Mouse (Mus musculus) monocyte, adult 5-6 weeks (primary cell): ENCODE results near the gene Ccdc96. TPM values are rescaled to one million over a fixed set of nuclear protein-coding genes. Genes with fewer than 3 reads are reported as not detected.
A peak's percentile ranks its signal among the peaks of the same experiment; 100 is the strongest.

Experiments used
- ATAC-seq: fragments of 153-309, 156-312 bp; replicated peaks from 2 replicates; pipeline ENCODE4 v1.8.0; 2017; ENCODE audit warnings: mild to moderate bottlenecking; ENCODE audit not compliant: low TSS enrichment, insufficient number of reproducible peaks, severe bottlenecking, poor library complexity, low FRiP score
- total RNA-seq: library from RNA; stranded (forward); fragments of 200-1000, 200-491, 200-594 nt; gene quantifications from 3 replicates; pipeline ENCODE4 v1.2.3, GENCODE M21; 2017

Ccdc96 gene
- 0.49 to 0.64 TPM in 2 of 3 replicates, not detected in the other for total RNA-seq

DNA sequence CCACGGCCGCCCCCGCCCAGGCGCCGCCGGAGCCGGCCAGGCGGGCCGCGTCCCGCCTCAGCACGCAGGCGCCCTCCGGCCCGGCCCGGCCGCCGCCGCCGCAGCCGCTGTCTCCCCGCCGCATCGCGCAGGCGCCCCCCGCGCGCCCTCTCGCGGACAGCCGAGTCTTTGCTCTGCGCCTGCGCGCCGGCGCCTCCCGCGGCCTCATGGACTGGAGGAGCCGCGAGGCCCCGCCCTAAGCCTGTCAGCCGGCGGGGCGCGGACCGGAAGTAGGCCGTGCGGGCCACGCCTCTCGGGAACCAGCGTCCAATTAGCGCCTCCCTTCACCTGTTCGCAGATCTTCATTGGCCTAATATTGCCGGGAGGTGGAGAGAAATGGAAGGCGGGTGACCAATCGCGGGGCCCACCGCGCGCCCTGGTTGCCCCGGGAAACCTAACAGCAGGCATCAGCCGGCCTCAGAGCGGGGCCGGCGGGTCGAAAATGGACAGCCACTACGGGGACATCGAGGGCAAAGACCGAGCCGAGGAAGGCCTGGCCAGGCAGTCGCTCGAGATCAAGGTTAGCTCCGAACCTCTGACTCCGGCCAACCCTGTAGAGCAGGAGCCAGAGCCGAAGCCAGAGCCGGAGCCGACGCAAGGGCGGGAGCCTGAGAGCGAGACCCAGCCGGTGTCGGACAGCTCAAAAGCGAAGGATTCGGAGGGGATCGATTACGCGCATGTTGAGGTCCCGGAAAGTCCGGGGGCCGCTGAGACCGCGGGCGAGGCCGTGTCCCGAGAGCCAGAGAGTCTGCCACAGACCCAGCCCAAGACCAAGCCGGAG lies at the start of gene Ccdc96, which contains the start of gene Tada2b:
TSS of gene Ccdc96 (plus strand) at position 418 of the 820 bp plus-strand sequence.
TSS of gene Tada2b (minus strand) at position 115 of the 820 bp plus-strand sequence.
- ATAC-seq = peak; percentile 95

DNA sequence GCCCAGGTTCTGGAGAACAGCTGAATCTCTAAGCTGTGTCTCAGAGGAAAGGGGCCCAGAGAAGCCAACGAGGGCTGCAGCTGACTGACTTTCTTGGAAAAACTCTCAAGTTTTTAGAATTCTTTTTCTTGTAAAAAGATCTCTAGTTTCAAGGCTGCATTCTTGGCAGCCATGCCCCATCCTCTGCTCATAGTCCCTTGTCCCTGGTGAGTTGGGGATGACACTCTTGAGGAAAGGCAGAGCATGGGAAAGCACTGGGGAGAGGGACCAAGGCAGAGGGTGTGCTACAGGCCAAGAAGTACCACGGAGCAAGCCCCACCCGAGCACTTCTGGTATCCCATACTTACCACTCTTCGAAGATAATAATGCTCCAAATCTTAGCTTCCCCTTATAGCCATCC lies 47.5 kb upstream of the Ccdc96 start:
- no peak for ATAC-seq

DNA sequence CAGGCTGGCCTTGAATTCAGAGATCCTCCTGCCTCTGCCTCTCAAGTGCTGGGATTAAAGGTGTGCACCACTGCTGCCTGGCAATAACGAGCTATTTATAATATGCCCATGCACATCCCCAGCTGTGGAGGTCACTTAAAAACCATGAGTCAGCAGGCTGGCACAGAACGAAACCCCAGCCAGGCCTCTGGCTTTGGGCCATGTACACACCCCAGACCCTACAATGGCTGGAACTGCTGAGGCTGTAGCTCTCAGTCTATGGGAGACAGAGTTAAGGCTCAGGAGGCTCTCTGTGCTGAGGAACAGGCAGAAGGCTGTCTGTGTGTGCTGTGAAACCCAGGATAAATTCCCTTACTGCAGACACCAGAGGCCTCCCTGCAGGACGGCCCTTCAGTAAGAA lies 43.6 kb upstream of the Ccdc96 start:
- ATAC-seq = no peak

DNA sequence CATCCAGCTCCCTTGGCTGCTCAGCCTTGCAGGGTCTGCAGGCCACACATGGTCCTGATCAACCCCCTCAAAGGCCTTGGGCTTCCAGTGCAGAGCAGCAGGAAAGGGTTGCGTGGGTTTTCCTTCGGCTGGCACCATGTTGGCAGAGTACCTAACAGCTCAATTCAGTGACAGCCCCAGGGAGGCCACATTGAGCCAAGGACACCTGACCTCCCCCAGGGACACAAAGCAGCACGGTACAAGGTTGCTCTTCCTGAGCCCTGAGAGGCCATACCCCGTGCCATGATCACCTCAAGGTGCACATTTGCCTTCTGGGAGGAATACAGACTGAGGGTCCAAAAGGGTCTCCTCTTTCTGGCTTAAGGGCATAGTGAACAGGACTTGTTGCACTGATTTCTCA lies 39.8 kb upstream of the Ccdc96 start:
- no peak for ATAC-seq

DNA sequence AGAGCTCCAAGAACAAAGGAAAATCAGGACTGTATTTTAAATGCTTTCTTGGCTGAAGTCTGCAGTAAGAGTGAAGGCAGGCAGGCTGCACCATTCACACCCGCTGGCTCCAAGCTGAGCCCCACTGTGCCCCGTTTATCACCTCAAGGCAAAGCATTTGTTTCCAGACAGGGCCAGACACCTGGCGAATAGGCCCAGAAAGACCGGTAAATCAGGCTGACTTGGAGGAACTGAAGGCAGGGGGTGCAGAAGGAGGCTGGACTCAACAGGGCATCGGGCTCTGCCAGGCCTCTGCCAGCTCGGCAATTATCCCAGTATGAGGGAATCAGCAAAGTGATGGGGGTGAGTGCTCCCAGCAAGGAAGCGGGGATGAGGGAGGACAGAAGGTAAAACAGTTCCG lies 39.4 kb upstream of the Ccdc96 start:
- no peak for ATAC-seq

DNA sequence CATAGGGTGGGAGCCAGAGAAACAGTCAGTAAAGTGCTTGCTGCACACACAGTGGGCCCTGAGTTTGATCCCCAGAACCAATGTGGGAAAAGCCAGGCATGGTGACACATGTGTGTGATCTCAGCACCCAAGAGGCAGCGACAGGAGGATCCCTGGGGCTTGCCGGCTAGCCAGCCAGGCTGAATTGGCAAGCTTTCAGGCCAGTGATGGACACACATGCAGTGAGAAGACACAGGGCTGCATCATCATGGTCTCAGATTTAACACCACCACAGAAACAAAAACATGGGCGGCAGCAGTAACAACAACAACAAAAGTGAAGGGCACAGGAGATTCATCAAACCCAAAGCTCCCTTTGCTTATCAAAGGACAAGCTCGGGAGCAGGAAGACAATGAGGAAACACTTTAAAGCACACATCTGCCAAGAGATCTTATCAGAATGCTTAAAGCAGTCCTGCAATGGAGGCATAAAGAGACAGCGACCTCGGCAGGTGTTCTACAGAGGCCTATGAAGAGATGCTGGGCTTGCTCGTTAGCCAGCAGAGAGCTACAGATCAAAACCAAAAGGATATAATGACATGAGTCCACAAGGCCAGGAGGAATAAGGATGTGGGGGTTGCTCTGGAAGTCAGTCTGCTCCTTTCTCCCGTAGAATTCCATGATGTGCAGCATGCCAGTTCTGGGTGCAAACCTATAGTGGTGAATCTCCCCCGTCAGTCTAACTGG lies 38.1 kb upstream of the Ccdc96 start:
- no peak for ATAC-seq

DNA sequence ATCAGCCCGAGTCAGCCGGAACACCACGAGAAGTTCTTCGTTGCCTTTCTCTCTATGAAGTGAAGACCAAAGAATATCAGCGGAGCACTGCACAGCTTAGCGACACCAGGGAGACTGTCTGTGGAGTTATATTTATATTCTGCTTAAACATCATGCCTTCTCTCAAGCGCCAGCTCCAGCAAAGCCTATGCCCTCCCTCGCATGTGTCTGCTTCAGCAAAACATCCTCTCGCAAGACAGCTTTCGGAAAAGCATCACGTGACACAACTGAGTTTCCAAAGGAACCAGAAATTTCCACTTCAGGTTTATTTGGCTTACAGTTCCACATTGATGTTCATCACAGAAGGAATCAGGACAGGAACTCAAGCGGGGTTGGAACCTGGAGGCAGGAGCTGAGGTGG lies 36.5 kb upstream of the Ccdc96 start:
- ATAC-seq = no peak

DNA sequence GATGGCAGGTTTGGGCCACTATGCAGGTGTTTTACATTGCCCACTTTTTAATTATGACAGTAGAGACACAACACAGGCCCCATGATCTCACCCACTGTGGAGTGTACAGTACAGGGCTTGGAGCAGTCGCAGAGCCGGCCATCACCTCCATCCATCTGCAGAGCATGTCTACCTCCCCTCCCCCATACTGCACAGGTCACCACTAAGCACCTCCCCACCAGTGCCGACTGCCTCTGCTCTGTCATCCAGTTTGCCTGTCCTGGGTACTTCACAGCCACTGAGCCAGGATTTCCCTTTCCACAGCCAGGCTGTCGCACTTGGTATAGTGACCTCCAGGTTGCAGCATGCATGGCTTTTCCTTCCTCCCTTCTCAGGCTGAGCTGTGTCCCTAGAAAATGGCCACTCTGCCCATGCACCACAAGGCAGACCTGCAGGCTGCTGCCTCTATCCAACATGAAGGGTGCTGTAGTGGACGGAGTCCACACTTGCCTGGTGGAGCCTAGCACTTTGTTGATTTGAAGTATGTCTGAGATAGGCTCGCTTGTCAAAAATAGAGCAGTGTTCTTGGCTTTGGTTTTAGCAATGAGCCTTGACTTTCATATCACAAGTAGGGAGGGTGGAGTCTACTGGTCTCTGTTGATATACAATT lies 34.6 kb upstream of the Ccdc96 start:
- ATAC-seq = no peak

DNA sequence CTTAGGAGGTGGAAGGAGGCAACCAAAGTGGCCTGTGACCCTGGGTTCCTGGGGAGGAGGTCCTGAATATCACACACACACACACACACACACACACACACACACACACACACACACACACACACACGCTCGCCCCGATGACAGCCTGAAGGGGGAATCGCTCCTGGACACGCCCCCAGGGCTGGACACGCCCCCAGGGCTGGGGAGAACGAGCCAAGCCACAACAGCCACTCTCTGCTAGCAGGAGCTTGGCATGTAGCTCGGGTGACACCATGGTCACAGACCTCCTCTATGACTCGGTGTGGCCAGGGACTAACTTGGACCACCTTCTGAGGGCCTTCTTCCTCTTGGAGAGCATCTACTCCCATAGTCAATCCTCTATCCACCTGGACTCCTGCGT lies 33.3 kb upstream of the Ccdc96 start:
- ATAC-seq = no peak

DNA sequence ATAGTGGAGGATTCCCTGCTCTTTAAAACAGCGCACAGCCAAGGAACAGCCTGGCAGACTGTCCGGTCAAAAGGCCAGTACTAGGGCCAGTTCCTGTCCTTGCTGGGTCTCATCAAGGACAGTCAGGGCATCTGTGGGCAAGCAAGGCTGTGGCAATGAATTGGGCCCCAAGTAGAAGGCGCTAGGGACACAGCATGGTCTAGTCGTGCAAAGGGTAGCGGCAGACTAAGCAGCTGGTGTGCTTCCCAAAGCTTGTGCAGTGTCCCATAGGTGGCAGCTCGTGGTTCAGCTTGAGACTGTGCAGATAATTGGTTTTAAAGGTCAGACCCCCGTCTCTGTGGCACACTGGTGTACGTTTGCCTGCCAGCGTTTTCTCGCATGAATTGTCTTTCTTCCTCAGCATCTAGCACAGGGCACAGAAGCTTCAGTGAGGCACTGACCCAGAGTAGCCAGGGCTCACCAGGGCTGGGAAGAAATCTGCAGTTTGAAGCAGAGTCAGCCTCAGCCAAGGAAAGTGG lies 32.5 kb upstream of the Ccdc96 start:
- ATAC-seq = no peak

DNA sequence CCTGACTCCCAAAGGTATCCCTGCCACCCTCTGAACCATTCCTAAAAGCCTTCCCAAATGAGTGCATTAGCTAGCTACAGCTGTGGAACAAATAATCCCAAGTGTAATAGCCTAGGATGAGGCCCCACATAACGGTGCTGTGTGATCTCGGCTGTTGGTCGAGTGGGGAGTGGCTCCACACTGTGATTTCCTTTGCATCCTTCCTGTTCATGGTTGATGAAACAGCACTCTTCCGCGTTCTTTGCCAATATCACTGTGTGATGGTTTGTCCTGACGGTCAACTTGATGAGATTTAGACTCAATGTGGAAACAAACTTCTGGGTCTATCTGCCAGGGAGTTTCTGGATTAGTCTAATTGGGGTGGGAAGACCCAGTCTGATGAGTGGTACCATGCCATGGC lies 31.6 kb upstream of the Ccdc96 start:
- ATAC-seq = no peak

DNA sequence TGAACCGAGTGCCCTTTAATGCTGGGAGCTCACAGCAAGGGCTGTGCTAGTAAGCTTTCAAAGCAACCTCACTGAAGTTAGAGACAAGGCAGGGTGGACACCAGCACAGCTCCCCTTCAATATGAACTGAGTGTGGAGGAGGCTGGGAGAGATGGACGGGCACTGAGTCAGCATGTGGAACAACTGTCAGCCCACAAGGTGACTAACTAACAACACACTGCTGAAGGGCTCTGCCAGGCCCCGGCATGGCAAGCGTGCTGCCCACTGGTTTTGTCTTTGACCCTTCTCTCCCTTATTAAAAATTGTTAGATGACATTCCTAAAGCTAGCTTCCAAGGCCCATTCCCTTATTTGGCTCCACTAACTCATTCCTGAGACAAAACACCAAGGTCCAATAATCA lies 26.7 kb upstream of the Ccdc96 start:
- no peak for ATAC-seq

DNA sequence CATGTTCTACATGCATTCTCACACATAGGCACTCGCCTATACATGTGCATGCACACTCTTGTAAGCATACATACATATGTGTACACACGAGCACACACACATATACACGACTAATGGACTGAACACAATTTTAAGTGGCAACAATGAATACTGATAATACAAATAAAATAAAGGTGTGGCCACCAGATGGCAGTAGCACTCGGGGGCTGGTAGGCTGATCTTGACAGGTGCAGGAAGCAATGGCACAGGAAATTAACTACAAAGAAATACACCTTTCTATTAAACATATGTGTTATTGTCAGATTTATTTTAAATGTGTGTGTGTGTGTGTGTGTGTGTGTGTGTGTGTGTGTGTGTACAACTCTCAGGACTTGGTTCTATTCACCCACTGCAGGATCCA lies 25.5 kb upstream of the Ccdc96 start:
- no peak for ATAC-seq

DNA sequence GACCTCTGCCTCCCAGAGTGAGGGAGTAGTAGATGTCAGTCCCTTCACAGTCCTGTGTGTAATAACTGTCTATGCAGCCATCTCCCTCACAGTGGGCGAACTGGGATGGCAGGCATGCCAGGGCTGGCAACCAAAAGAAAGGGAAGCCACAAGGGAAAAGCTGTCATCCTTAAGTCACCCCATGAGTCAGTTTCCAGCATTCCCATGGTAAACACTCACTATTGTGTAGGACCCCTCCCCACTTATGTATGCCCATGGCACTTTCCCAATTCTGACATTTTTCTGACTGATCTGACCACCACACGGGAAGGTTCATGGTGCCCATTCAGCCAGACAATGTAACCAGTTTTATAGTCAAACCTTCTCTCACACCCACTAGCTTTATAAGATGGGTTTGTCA lies 23.7 kb upstream of the Ccdc96 start:
- ATAC-seq = no peak

DNA sequence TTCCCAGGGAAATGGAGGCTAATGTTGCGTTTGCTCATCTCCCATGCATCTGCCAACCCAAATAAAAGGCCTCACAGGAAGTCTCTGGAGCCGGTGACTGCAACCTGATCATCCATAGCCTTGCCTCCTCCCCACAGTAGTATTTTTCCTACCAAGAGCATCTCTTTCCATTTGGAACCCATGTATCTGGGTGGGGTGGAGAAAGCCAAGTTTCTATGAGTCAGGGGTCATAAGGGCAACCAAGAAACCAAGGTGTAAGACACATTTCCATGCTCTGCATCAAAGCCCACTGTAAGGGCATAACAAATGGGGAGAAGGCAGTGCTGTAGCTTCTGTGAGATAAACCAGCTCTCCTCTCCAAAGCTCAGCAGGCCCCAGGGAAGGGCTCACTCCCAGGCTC lies 23.2 kb upstream of the Ccdc96 start:
- ATAC-seq = no peak

DNA sequence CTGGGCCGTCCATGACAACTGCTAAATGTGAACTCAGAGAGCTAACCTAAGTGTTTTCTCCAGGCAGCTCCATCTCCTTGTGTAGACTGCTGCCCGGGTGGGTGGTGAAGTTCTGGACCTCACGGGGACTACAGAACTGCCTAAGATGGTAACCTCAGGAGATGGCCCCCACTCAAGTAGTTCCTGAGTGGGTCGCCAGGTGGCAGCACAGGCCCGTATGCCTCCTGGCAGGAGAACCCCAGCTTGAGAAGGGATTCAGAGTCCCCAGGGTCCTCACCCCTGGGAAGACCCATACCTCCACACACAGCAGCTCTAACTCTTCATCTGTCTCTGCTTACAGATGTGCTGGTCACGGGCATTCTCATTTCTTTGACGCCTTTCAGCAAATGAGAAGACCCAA lies 21.6 kb upstream of the Ccdc96 start:
- peak; percentile 48 for ATAC-seq

DNA sequence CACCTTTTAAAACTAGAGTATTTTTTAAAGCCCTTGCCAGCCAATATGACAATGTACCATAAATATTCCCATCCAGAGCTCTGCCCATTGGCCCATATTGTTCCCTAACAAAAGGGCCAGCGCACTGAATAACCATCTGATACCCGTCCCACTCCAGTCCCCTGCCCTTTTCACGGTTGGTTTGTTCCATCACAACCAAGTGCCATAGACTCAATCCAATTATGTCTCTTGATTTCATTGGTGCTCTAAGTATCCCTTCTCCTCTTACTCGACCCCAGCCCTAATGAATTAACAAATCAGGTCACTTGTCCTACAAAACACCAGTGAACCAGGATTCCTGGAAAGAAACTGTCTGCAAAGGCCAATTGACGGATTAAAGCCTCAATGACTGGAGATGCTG lies 21.0 kb upstream of the Ccdc96 start:
- ATAC-seq = no peak

DNA sequence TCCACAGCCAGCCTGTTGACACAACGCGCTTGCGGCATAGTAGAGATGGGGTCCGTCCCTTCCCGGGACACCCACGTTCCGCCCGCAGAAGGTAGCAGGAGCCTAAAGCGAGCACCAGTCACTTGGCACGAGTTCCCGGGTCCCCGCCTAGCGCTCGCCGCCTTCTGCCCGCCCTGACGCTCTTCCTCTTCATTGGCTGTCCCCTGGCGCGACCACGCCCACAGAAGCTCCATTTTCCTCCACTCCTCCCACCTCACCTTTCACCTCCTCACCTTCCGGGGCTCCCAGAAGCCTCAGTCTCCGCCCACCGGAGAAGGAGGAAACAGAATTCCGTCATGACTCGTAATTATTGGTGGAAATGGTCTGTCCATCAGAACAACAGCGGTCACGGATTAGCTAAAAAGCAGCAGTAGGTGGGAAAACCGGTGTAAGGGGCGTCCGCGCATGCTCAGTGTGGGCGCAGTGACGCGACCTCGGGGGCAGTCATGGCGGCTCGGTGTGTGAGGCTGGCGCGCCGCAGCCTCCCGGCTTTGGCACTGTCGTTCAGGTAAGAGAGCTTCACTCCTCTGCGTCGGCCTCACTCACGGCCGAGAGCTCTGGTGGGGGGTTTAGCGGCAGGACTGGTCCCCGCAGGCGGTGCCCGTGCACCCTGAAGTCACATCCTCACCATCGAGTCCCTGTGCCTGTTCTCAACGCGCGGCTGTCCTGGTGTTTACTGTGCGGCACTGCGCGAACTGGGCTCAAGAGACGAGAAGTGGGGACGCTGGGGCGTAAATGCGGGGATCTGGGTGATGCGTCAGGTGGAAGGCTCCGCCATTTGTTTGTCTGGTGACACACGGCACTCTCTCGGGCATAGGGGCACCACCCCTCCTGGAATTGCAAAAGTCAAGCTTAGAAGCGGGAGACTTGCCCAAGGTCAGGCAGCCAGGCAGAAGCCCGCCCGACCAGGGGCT lies 19.4 kb upstream of the Ccdc96 start, which contains the start of gene Grpel1:
TSS of gene Grpel1 (plus strand) at position 290 of the 953 bp plus-strand sequence.
- peak; percentile 95 for ATAC-seq
